In genomic region chr14:79089464-79089863, GRCm38 (mm10) we compare ENCODE assay signal across 8 mouse cellular contexts.
A peak's percentile ranks its signal among the peaks of the same experiment; 100 is the strongest.
DNase-seq lines count a peak whose midpoint lies in the region; ATAC-seq and TF ChIP-seq lines count a peak whose summit lies in the region.

No protein-coding gene starts in this region.

- no peak for DNase-seq in frontal cortex, postnatal 25 days (ENCODE audit: low spot score in 2 of 2)
- DNase-seq in NIH3T3 (ENCODE audit: low read depth), result peak; percentile 91
- DNase-seq in frontal cortex, postnatal 10 days (ENCODE audit: low spot score in 2 of 2), result peak; percentile 17 to 47
- DNase-seq in induced T-regulatory cell, adult 2 months (ENCODE audit: low read depth), result peak; percentile 6
- DNase-seq in lung, postnatal 36 days, result peak; percentile 71
- no peak for DNase-seq in thymus, adult 2 months
- DNase-seq in cerebellum, adult 18-20 months, result no peak

- no peaks in the 10 kb centered on the region for H3K36me3 ChIP-seq in thymus, adult 2 months (ENCODE audit: control insufficient read depth, insufficient read depth, low read length)

- ATAC-seq in frontal cortex, adult (ENCODE audit: low TSS enrichment), result peak; percentile 80

- H3K27ac ChIP-seq in thymus, adult 2 months (ENCODE audit: control insufficient read depth, insufficient read depth, low read length), result no peak overlapping the region

- H3K27me3 ChIP-seq in thymus, adult 2 months (ENCODE audit: control insufficient read depth, insufficient read depth, low read length), result no peaks in the 10 kb centered on the region

- 41% methylated on average over 2 of the region's 2 CpGs for WGBS in thymus, adult 2 months

- H3K4me1 ChIP-seq in thymus, adult 2 months (replicated peaks; ENCODE audit: control insufficient read depth, insufficient read depth, low read length), result no peaks in the 10 kb centered on the region

- no peak overlapping the region for H3K4me3 ChIP-seq in thymus, adult 2 months (ENCODE audit: control insufficient read depth, insufficient read depth, low read length)

- TF ChIP-seq POLR2A in thymus, adult 2 months (IDR thresholded peaks at IDR 0.05; ENCODE audit: control insufficient read depth, extremely low read depth, insufficient read depth, low read length, poor library complexity), result no peak

- no peak for TF ChIP-seq CTCF in thymus, adult 2 months (IDR thresholded peaks at IDR 0.05; ENCODE audit: borderline replicate concordance, control insufficient read depth, extremely low read depth, insufficient read depth, low read length, poor library complexity)

Comparison
In these comparisons a context has a peak if more than half of its experiments do, and no peak if none do; other contexts are left out.
1. DNase-seq: peak in NIH3T3 (single experiment), frontal cortex, postnatal 10 days (2 of 2), induced T-regulatory cell, adult 2 months (single experiment) and lung, postnatal 36 days (single experiment); none in frontal cortex, postnatal 25 days (0 of 2), thymus, adult 2 months (single experiment) and cerebellum, adult 18-20 months (0 of 2).